Mouse (Mus musculus): Measurements from ENCODE around the gene Glipr2. TPM values are rescaled to one million over a fixed set of nuclear protein-coding genes. Genes with fewer than 3 reads are reported as not detected.
A peak's percentile ranks its signal among the peaks of the same experiment; 100 is the strongest.

The Glipr2 gene
- total RNA-seq, 2 experiments from 2014 or later: 3.1 to 4.1 TPM

- DNase-seq (ENCODE audit: low spot score in 2 of 2): no peak
Measured at GRCm38 (mm10) chr4:44004126-44004525, 46.9 kb downstream of the Glipr2 start, which contains the start of gene Clta. Clta (plus strand) TSS chr4:44004452.

- no peak for DNase-seq (ENCODE audit: low spot score in 2 of 2)
Measured at GRCm38 (mm10) chr4:44004623-44005409, 47.6 kb downstream of the Glipr2 start.

- DNase-seq (ENCODE audit: low spot score in 2 of 2): no peak
Measured at GRCm38 (mm10) chr4:44010176-44010575, 53.0 kb downstream of the Glipr2 start.

- DNase-seq (ENCODE audit: low spot score in 2 of 2): no peak
Measured at GRCm38 (mm10) chr4:44010893-44011292, 53.7 kb downstream of the Glipr2 start.

GRCm38 (mm10) chr4:44011799-44012198 lies 54.6 kb downstream of the Glipr2 start:
- no peak for DNase-seq (ENCODE audit: low spot score in 2 of 2)

- DNase-seq (ENCODE audit: low spot score in 2 of 2): peak; percentile 90 to 94
Measured at GRCm38 (mm10) chr4:44012376-44013367, 55.5 kb downstream of the Glipr2 start.

- no peak for DNase-seq (ENCODE audit: low spot score in 2 of 2)
Measured at GRCm38 (mm10) chr4:44013391-44014070, 56.3 kb downstream of the Glipr2 start.

GRCm38 (mm10) chr4:44016071-44016470 lies 58.9 kb downstream of the Glipr2 start:
- DNase-seq (ENCODE audit: low spot score in 2 of 2): no peak

- DNase-seq (ENCODE audit: low spot score in 2 of 2): no peak
Measured at GRCm38 (mm10) chr4:44016791-44017190, 59.6 kb downstream of the Glipr2 start.

- no peak for DNase-seq (ENCODE audit: low spot score in 2 of 2)
Measured at GRCm38 (mm10) chr4:44022323-44022722, 65.1 kb downstream of the Glipr2 start.

GRCm38 (mm10) chr4:44022766-44023165 lies 65.6 kb downstream of the Glipr2 start:
- no peak for DNase-seq (ENCODE audit: low spot score in 2 of 2)

- no peak for DNase-seq (ENCODE audit: low spot score in 2 of 2)
Measured at GRCm38 (mm10) chr4:44023681-44024080, 66.5 kb downstream of the Glipr2 start.

GRCm38 (mm10) chr4:44024241-44024640 lies 67.0 kb downstream of the Glipr2 start:
- no peak for DNase-seq (ENCODE audit: low spot score in 2 of 2)

- no peak for DNase-seq (ENCODE audit: low spot score in 2 of 2)
Measured at GRCm38 (mm10) chr4:44025570-44025969, 68.4 kb downstream of the Glipr2 start.

Other genes starting within 250 kb of the Glipr2 start
- under 1 TPM in 1 of 2 experiments, not detected in 1; 0.12 TPM for gene Olfr71, start 247.1 kb upstream of the Glipr2 start, total RNA-seq (2021)
- 1 to 10 TPM in 1 of 2 experiments, under 1 TPM in 1; 0.61 to 1.5 TPM for gene Hrct1, start 230.2 kb upstream of the Glipr2 start, total RNA-seq (2021)
- gene Spaar, start 227.4 kb upstream of the Glipr2 start, total RNA-seq (2021): 1 to 10 TPM in 1 of 2 experiments, under 1 TPM in 1; 0.44 to 1.1 TPM
- not detected for gene Olfr159, start 186.4 kb upstream of the Glipr2 start, total RNA-seq (2021)
- not detected for gene Olfr156, start 133.5 kb upstream of the Glipr2 start, total RNA-seq (2021)
- not detected for gene Olfr157, start 117.2 kb upstream of the Glipr2 start, total RNA-seq (2021)
- gene Olfr155, start 105.8 kb upstream of the Glipr2 start, total RNA-seq (2021): not detected
- 1 to 10 TPM; 6.5 to 8.3 TPM for gene Reck, start 81.9 kb upstream of the Glipr2 start, total RNA-seq (2021)
- gene Ccin, start 26.1 kb downstream of the Glipr2 start, total RNA-seq (2021): not detected
- gene Clta, start 47.1 kb downstream of the Glipr2 start, total RNA-seq (2021): 100 to 1,000 TPM; 291 to 294 TPM
- 10 to 100 TPM; 45.3 to 54.3 TPM for gene Gne, start 126.8 kb downstream of the Glipr2 start, total RNA-seq (2021)

Data from left cerebral cortex, adult 18-20 months (tissue).